Mouse (Mus musculus): Measurements from ENCODE around the gene Tiam2. TPM values are rescaled to one million over a fixed set of nuclear protein-coding genes. Genes with fewer than 3 reads are reported as not detected.

Tiam2 gene
- total RNA-seq, 4 experiments from 2014 or later, result 2.0 to 4.9 (median 2.5) TPM

GRCm38 (mm10) chr17:3495576-3495975 lies 169.2 kb downstream of the Tiam2 start:
- DNase-seq (ENCODE audit: low spot score), result no peak

- no peak for DNase-seq (ENCODE audit: low spot score)
Observed at GRCm38 (mm10) chr17:3496080-3496479, 169.7 kb downstream of the Tiam2 start.

GRCm38 (mm10) chr17:3498086-3498485 lies 171.7 kb downstream of the Tiam2 start:
- DNase-seq (ENCODE audit: low spot score), result no peak

- no peak for DNase-seq (ENCODE audit: low spot score)
Observed at GRCm38 (mm10) chr17:3498580-3498979, 172.2 kb downstream of the Tiam2 start.

GRCm38 (mm10) chr17:3499468-3499867 lies 173.1 kb downstream of the Tiam2 start:
- DNase-seq (ENCODE audit: low spot score), result no peak

GRCm38 (mm10) chr17:3500076-3500475 lies 173.7 kb downstream of the Tiam2 start:
- no peak for DNase-seq (ENCODE audit: low spot score)

GRCm38 (mm10) chr17:3500936-3501335 lies 174.6 kb downstream of the Tiam2 start:
- no peak for DNase-seq (ENCODE audit: low spot score)

- DNase-seq (ENCODE audit: low spot score), result no peak
Observed at GRCm38 (mm10) chr17:3505711-3506110, 179.3 kb downstream of the Tiam2 start.

- DNase-seq (ENCODE audit: low spot score), result no peak
Observed at GRCm38 (mm10) chr17:3506508-3506907, 180.1 kb downstream of the Tiam2 start.

- peak; percentile 50 for DNase-seq (ENCODE audit: low spot score)
Observed at GRCm38 (mm10) chr17:3509841-3510240, 183.5 kb downstream of the Tiam2 start.

- no peak for DNase-seq (ENCODE audit: low spot score)
Observed at GRCm38 (mm10) chr17:3514316-3514715, 187.9 kb downstream of the Tiam2 start.

GRCm38 (mm10) chr17:3515851-3516250 lies 189.5 kb downstream of the Tiam2 start:
- no peak for DNase-seq (ENCODE audit: low spot score)

- no peak for DNase-seq (ENCODE audit: low spot score)
Observed at GRCm38 (mm10) chr17:3516406-3516805, 190.0 kb downstream of the Tiam2 start.

- no peak for DNase-seq (ENCODE audit: low spot score)
Observed at GRCm38 (mm10) chr17:3520344-3520743, 194.0 kb downstream of the Tiam2 start.

- no peak for DNase-seq (ENCODE audit: low spot score)
Observed at GRCm38 (mm10) chr17:3527841-3528471, 201.6 kb downstream of the Tiam2 start.

- no peak for DNase-seq (ENCODE audit: low spot score)
Observed at GRCm38 (mm10) chr17:3529523-3529922, 203.2 kb downstream of the Tiam2 start.

GRCm38 (mm10) chr17:3530549-3530948 lies 204.2 kb downstream of the Tiam2 start:
- DNase-seq (ENCODE audit: low spot score), result no peak

- DNase-seq (ENCODE audit: low spot score), result no peak
Observed at GRCm38 (mm10) chr17:3531641-3532040, 205.3 kb downstream of the Tiam2 start.

- DNase-seq (ENCODE audit: low spot score), result no peak
Observed at GRCm38 (mm10) chr17:3532254-3532653, 205.9 kb downstream of the Tiam2 start, which contains the start of gene Cldn20. Gene Cldn20, plus strand, starts transcription at chr17:3532554.

GRCm38 (mm10) chr17:3533425-3533824 lies 207.1 kb downstream of the Tiam2 start:
- no peak for DNase-seq (ENCODE audit: low spot score)

- DNase-seq (ENCODE audit: low spot score), result no peak
Observed at GRCm38 (mm10) chr17:3540304-3540703, 213.9 kb downstream of the Tiam2 start.

- DNase-seq (ENCODE audit: low spot score), result no peak
Observed at GRCm38 (mm10) chr17:3541033-3541432, 214.7 kb downstream of the Tiam2 start.

GRCm38 (mm10) chr17:3547725-3548124 lies 221.4 kb downstream of the Tiam2 start:
- DNase-seq (ENCODE audit: low spot score), result no peak

- no peak for DNase-seq (ENCODE audit: low spot score)
Observed at GRCm38 (mm10) chr17:3556251-3556650, 229.9 kb downstream of the Tiam2 start.
